Mouse (Mus musculus) olfactory bulb, adult 2 months (tissue): ENCODE results near the gene Epha8. TPM values are rescaled to one million over a fixed set of nuclear protein-coding genes. Genes with fewer than 3 reads are reported as not detected.

Source experiments
- H3K27ac ChIP-seq: fragments of 200-500 bp; 2 replicates; pipeline ENCODE4 v1.5.1; 2012; ENCODE audit warnings: low read depth, low read length; ENCODE audit not compliant: insufficient read depth
- H3K4me1 ChIP-seq: fragments of 200-500 bp; 2 replicates; pipeline ENCODE4 v1.6.1; 2012; ENCODE audit warnings: low read length; ENCODE audit not compliant: control insufficient read depth, insufficient read depth
- H3K4me3 ChIP-seq: fragments of 200-500 bp; 2 replicates; pipeline ENCODE4 v1.5.1; 2012; ENCODE audit warnings: mild to moderate bottlenecking, low read depth, low read length, moderate library complexity; ENCODE audit not compliant: insufficient read depth
- CTCF ChIP-seq: fragments of 200-500 bp; IDR thresholded peaks from 2 replicates; pipeline ENCODE4 v1.5.1; 2012; ENCODE audit warnings: low read depth, mild to moderate bottlenecking, low read length, moderate library complexity; ENCODE audit not compliant: insufficient read depth
- POLR2A ChIP-seq: fragments of 200-500 bp; IDR thresholded peaks from 2 replicates; pipeline ENCODE4 v1.6.1; 2012; ENCODE audit warnings: mild to moderate bottlenecking, low read depth, low read length, moderate library complexity; ENCODE audit not compliant: insufficient read depth
- WGBS: fragments of 180-500 bp; shearing (Covaris S2); methylation state at CpG from one replicate; pipeline ENCODE4 v1.1.7; 2018; 5-methylcytosine and 5-hydroxymethylcytosine counted together
- polyA plus RNA-seq: library from polyadenylated mRNA; stranded (reverse); fragments of >200 nt; gene quantifications from 2 replicates; pipeline ENCODE4 v1.2.4, GENCODE M21; 2012; ENCODE audit warnings: low replicate concordance; ENCODE audit not compliant: missing spikeins, insufficient read depth, insufficient read length

Epha8 gene
- polyA plus RNA-seq, 1 experiment, result not detected

DNA sequence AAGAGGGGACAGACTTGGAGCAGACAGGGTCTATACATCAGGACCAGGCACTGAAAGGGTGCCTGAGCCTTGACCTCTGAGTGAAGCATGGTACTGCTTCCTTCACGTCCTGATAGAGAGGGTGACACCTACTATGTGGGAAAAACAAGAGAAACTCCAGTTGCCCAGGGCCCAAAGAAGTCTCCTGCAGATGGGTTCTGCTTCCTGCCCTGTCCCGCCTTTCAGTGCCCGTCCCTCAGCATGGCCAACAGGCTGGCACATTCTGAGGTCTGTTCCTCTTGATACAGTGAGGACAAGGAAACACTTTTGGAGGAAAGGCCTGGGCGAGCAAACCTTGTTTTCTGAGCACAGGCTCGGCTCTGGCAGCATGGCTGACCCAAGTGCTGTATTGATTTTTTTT lies 68.9 kb downstream of the Epha8 start:
- no peaks in the 10 kb centered on the region for H3K4me1 ChIP-seq
- no peak overlapping the region for H3K27ac ChIP-seq
- no peak for TF ChIP-seq CTCF
- no peak for TF ChIP-seq POLR2A
- WGBS, result 86% methylated on average over 5 of the region's 5 CpGs
- no peak overlapping the region for H3K4me3 ChIP-seq

DNA sequence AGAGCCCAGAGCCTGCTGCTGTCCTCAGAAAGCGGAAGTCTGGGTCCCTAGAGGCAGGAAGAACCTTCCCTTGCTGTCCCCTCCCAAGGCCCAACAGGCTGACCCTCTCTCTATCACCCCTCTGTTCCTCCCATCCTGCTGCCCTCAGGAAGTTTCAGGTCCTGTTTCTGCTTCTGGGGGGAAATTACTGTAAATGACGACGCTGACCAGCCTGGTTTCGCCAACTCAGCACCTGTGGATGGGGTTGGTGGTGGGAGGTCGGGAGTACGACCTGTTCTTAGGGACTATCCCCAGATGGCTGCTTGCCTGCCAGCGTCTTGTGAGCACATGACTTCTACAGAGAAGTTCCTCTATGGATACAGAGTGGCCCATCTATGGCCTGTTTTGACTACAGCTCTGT lies 70.5 kb downstream of the Epha8 start, which contains the start of gene C1qb:
C1qb (minus strand) TSS at position 87 of the 400 bp plus-strand sequence.
- no peak within 1 kb of the TSS for H3K4me3 ChIP-seq
- 88% methylated on average over 7 of the region's 7 CpGs for WGBS
- no peaks in the 10 kb centered on the region for H3K4me1 ChIP-seq
- TF ChIP-seq CTCF (no peak), POLR2A (no peak)
- H3K27ac ChIP-seq, result no peak within 1 kb of the TSS

Other genes with a start within 250 kb of the Epha8 start
- not detected in 2 replicates for gene Ephb2, start 120.8 kb downstream of the Epha8 start, polyA plus RNA-seq
- gene C1qb, start 70.6 kb downstream of the Epha8 start, polyA plus RNA-seq, result not detected in 2 replicates
- not detected in 2 replicates for gene C1qc, start 63.8 kb downstream of the Epha8 start, polyA plus RNA-seq
- gene C1qa, start 58.0 kb downstream of the Epha8 start, polyA plus RNA-seq, result not detected in 2 replicates
- gene Zbtb40, start 92.0 kb upstream of the Epha8 start, polyA plus RNA-seq, result not detected in 2 replicates